Mouse (Mus musculus): Measurements from ENCODE around the gene Taf5l. TPM values are rescaled to one million over a fixed set of nuclear protein-coding genes. Genes with fewer than 3 reads are reported as not detected.

Gene Taf5l
- total and polyA plus RNA-seq, 3 experiments, result 24.3 to 36.9 (median 35.0) TPM

- H3K27me3 ChIP-seq (ENCODE audit: insufficient read depth, low read length), result no peaks in the 10 kb centered on the region
- DNase-seq (ENCODE audit: low spot score) (no peak), ATAC-seq (ENCODE audit: extremely low read depth, insufficient number of reproducible peaks, low FRiP score, poor library complexity, severe bottlenecking) (no peak)
- TF ChIP-seq POLR2AphosphoS5 (IDR thresholded peaks at IDR 0.05; ENCODE audit: insufficient replicate concordance, low read depth, low read length) (no peak), GATA1 (IDR thresholded peaks at IDR 0.05; ENCODE audit: borderline replicate concordance, low read length) (no peak), GATA2 (IDR thresholded peaks at IDR 0.05; ENCODE audit: borderline replicate concordance, low read depth, low read length) (no peak), TAL1 (conservative IDR thresholded peaks at IDR 0.05; ENCODE audit: low read depth, low read length) (no peak)
- peak overlapping the region; percentile 23; the same call in 1 of the 2 replicates for H3K4me3 ChIP-seq (ENCODE audit: low read depth, low read length)
- no peaks in the 10 kb centered on the region for H3K9me3 ChIP-seq (replicated peaks)
- peaks cover 97% of the 10 kb centered on the region for H3K36me3 ChIP-seq (replicated peaks)
- peaks cover 5% of the 10 kb centered on the region; the same call in 1 of the 2 replicates for H3K4me1 ChIP-seq (ENCODE audit: insufficient read depth, low read depth, low read length)
Observed at GRCm38 (mm10) chr8:123960056-123960455, 61.1 kb downstream of the Taf5l start.

- TF ChIP-seq POLR2AphosphoS5 (IDR thresholded peaks at IDR 0.05; ENCODE audit: insufficient replicate concordance, low read depth, low read length) (no peak), GATA1 (IDR thresholded peaks at IDR 0.05; ENCODE audit: borderline replicate concordance, low read length) (no peak), TAL1 (conservative IDR thresholded peaks at IDR 0.05; ENCODE audit: low read depth, low read length) (no peak), CTCF (IDR thresholded peaks at IDR 0.05; ENCODE audit: low read depth, low read length) (no peak), GATA2 (IDR thresholded peaks at IDR 0.05; ENCODE audit: borderline replicate concordance, low read depth, low read length) (no peak)
- H3K4me1 ChIP-seq (ENCODE audit: insufficient read depth, low read depth, low read length), result peaks cover 7% of the 10 kb centered on the region
- H3K36me3 ChIP-seq (replicated peaks), result peaks cover 97% of the 10 kb centered on the region
- DNase-seq (ENCODE audit: low spot score), result no peak
- H3K9me3 ChIP-seq (replicated peaks), result no peaks in the 10 kb centered on the region
- no peak for ATAC-seq (ENCODE audit: extremely low read depth, insufficient number of reproducible peaks, low FRiP score, poor library complexity, severe bottlenecking)
- no peaks in the 10 kb centered on the region for H3K27me3 ChIP-seq (ENCODE audit: insufficient read depth, low read length)
- no peak overlapping the region for H3K4me3 ChIP-seq (ENCODE audit: low read depth, low read length)
Observed at GRCm38 (mm10) chr8:123959473-123959872, 61.7 kb downstream of the Taf5l start.

GRCm38 (mm10) chr8:123958130-123958529 lies 63.1 kb downstream of the Taf5l start:
- TF ChIP-seq POLR2AphosphoS5 (IDR thresholded peaks at IDR 0.05; ENCODE audit: insufficient replicate concordance, low read depth, low read length) (no peak), TAL1 (conservative IDR thresholded peaks at IDR 0.05; ENCODE audit: low read depth, low read length) (no peak), GATA1 (IDR thresholded peaks at IDR 0.05; ENCODE audit: borderline replicate concordance, low read length) (no peak), GATA2 (IDR thresholded peaks at IDR 0.05; ENCODE audit: borderline replicate concordance, low read depth, low read length) (no peak), CTCF (IDR thresholded peaks at IDR 0.05; ENCODE audit: low read depth, low read length) (no peak)
- Histone ChIP-seq H3K9me3 (replicated peaks) (no peaks in the 10 kb centered on the region), H3K36me3 (replicated peaks) (peaks cover 97% of the 10 kb centered on the region), H3K4me3 (ENCODE audit: low read depth, low read length) (no peak overlapping the region), H3K27me3 (ENCODE audit: insufficient read depth, low read length) (no peaks in the 10 kb centered on the region), H3K4me1 (ENCODE audit: insufficient read depth, low read depth, low read length) (peaks cover 10% of the 10 kb centered on the region)
- no peak for ATAC-seq (ENCODE audit: extremely low read depth, insufficient number of reproducible peaks, low FRiP score, poor library complexity, severe bottlenecking)
- DNase-seq (ENCODE audit: low spot score), result no peak

GRCm38 (mm10) chr8:123954246-123954645 lies 67.0 kb downstream of the Taf5l start:
- Histone ChIP-seq H3K36me3 (replicated peaks) (peaks cover 79% of the 10 kb centered on the region), H3K27me3 (ENCODE audit: insufficient read depth, low read length) (no peaks in the 10 kb centered on the region), H3K4me3 (ENCODE audit: low read depth, low read length) (no peak overlapping the region), H3K4me1 (ENCODE audit: insufficient read depth, low read depth, low read length) (peaks cover 27% of the 10 kb centered on the region), H3K9me3 (replicated peaks) (no peaks in the 10 kb centered on the region)
- DNase-seq (ENCODE audit: low spot score) (no peak), ATAC-seq (ENCODE audit: extremely low read depth, insufficient number of reproducible peaks, low FRiP score, poor library complexity, severe bottlenecking) (no peak)
- no peak for TF ChIP-seq GATA1 (IDR thresholded peaks at IDR 0.05; ENCODE audit: borderline replicate concordance, low read length)
- TF ChIP-seq GATA2 (IDR thresholded peaks at IDR 0.05; ENCODE audit: borderline replicate concordance, low read depth, low read length), result no peak
- no peak for TF ChIP-seq POLR2AphosphoS5 (IDR thresholded peaks at IDR 0.05; ENCODE audit: insufficient replicate concordance, low read depth, low read length)
- TF ChIP-seq CTCF (IDR thresholded peaks at IDR 0.05; ENCODE audit: low read depth, low read length), result no peak
- no peak for TF ChIP-seq TAL1 (conservative IDR thresholded peaks at IDR 0.05; ENCODE audit: low read depth, low read length)

GRCm38 (mm10) chr8:123953686-123954085 lies 67.5 kb downstream of the Taf5l start:
- DNase-seq (ENCODE audit: low spot score) (no peak), ATAC-seq (ENCODE audit: extremely low read depth, insufficient number of reproducible peaks, low FRiP score, poor library complexity, severe bottlenecking) (no peak)
- peaks cover 27% of the 10 kb centered on the region for H3K4me1 ChIP-seq (ENCODE audit: insufficient read depth, low read depth, low read length)

GRCm38 (mm10) chr8:123950077-123950802 lies 71.0 kb downstream of the Taf5l start:
- TF ChIP-seq GATA2 (IDR thresholded peaks at IDR 0.05; ENCODE audit: borderline replicate concordance, low read depth, low read length) (no peak), CTCF (IDR thresholded peaks at IDR 0.05; ENCODE audit: low read depth, low read length) (peak; percentile 48)
- Histone ChIP-seq H3K4me1 (ENCODE audit: insufficient read depth, low read depth, low read length) (peaks cover 32% of the 10 kb centered on the region), H3K36me3 (replicated peaks) (peaks cover 61% of the 10 kb centered on the region), H3K4me3 (ENCODE audit: low read depth, low read length) (peak overlapping the region; percentile 98), H3K27me3 (ENCODE audit: insufficient read depth, low read length) (no peaks in the 10 kb centered on the region), H3K9me3 (replicated peaks) (no peaks in the 10 kb centered on the region)
- ATAC-seq (ENCODE audit: extremely low read depth, insufficient number of reproducible peaks, low FRiP score, poor library complexity, severe bottlenecking) (peak; percentile 46; the same call in 1 of the 2 replicates), DNase-seq (ENCODE audit: low spot score) (peak; percentile 50)

More at GRCm38 (mm10) chr8:123953686-123954085, 67.5 kb downstream of the Taf5l start:
- Histone ChIP-seq H3K9me3 (replicated peaks) (no peaks in the 10 kb centered on the region), H3K4me3 (ENCODE audit: low read depth, low read length) (no peak overlapping the region), H3K36me3 (replicated peaks) (peaks cover 73% of the 10 kb centered on the region), H3K27me3 (ENCODE audit: insufficient read depth, low read length) (no peaks in the 10 kb centered on the region)
- TF ChIP-seq GATA1 (IDR thresholded peaks at IDR 0.05; ENCODE audit: borderline replicate concordance, low read length), result no peak
- TF ChIP-seq CTCF (IDR thresholded peaks at IDR 0.05; ENCODE audit: low read depth, low read length), result no peak
- no peak for TF ChIP-seq GATA2 (IDR thresholded peaks at IDR 0.05; ENCODE audit: borderline replicate concordance, low read depth, low read length)
- no peak for TF ChIP-seq TAL1 (conservative IDR thresholded peaks at IDR 0.05; ENCODE audit: low read depth, low read length)
- no peak for TF ChIP-seq POLR2AphosphoS5 (IDR thresholded peaks at IDR 0.05; ENCODE audit: insufficient replicate concordance, low read depth, low read length)
